Mouse (Mus musculus): ENCODE results near the gene Farp1. TPM values are rescaled to one million over a fixed set of nuclear protein-coding genes. Genes with fewer than 3 reads are reported as not detected.

Farp1 gene
- polyA plus RNA-seq, 1 experiment from 2014 or later, result 22.5 TPM

DNA sequence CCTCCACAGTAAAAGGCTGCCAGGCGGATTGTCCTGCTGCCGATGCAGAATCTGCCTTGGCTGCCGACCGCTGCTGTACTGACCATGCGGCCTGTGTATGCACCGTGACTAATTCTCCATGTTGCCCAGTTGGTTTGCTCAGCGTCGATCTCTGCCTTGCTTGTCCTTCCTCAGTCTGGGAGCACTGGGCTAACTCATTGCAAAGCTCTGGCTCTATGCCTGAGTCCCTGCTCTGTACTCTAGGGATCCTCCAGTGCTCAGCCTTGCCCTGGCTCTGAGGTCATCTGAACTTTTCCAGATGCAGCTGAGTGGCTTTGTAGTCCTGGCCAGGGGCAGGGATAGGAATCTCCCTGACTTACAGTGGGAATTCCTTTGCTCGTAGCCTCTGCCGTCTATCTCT lies 24.3 kb downstream of the Farp1 start:
- no peaks in the 10 kb centered on the region for H3K27me3 ChIP-seq
- no peak overlapping the region for H3K4me2 ChIP-seq (replicated peaks)
- H3K4me1 ChIP-seq (replicated peaks), result peaks cover 55% of the 10 kb centered on the region
- no peak overlapping the region for H3K4me3 ChIP-seq (replicated peaks)
- H3K27ac ChIP-seq, result no peak overlapping the region
- no peak for ATAC-seq
- no peak overlapping the region for H3K9ac ChIP-seq (replicated peaks)
- no peaks in the 10 kb centered on the region for H3K9me3 ChIP-seq
- no peaks in the 10 kb centered on the region for H3K36me3 ChIP-seq
- WGBS, result 23% methylated on average over 10 of the region's 10 CpGs

GRCm38 (mm10) chr14:121060484-121060883 lies 25.5 kb downstream of the Farp1 start:
- Histone ChIP-seq H3K27me3 (no peaks in the 10 kb centered on the region), H3K9ac (replicated peaks) (no peak overlapping the region), H3K4me1 (replicated peaks) (peaks cover 55% of the 10 kb centered on the region), H3K9me3 (no peaks in the 10 kb centered on the region), H3K4me3 (replicated peaks) (no peak overlapping the region), H3K36me3 (peaks cover under 1% of the 10 kb centered on the region; the same call in 1 of the 2 replicates), H3K27ac (no peak overlapping the region), H3K4me2 (replicated peaks) (no peak overlapping the region)
- no peak for ATAC-seq
- WGBS, result 60% methylated on average over 11 of the region's 11 CpGs

GRCm38 (mm10) chr14:121061686-121062085 lies 26.7 kb downstream of the Farp1 start:
- H3K9ac ChIP-seq (replicated peaks), result peak overlapping the region; percentile 1; the same call in 1 of the 2 replicates
- 65% methylated on average over 4 of the region's 4 CpGs for WGBS
- peaks cover 7% of the 10 kb centered on the region for H3K36me3 ChIP-seq
- H3K27me3 ChIP-seq, result no peaks in the 10 kb centered on the region
- H3K4me2 ChIP-seq (replicated peaks), result no peak overlapping the region
- peaks cover 53% of the 10 kb centered on the region for H3K4me1 ChIP-seq (replicated peaks)
- H3K9me3 ChIP-seq, result 0 out of 2 replicates have a peak, but pooled peaks cover 4% of the 10 kb centered on the region
- peak overlapping the region; percentile 69 for H3K27ac ChIP-seq
- H3K4me3 ChIP-seq (replicated peaks), result no peak overlapping the region
- no peak for ATAC-seq

DNA sequence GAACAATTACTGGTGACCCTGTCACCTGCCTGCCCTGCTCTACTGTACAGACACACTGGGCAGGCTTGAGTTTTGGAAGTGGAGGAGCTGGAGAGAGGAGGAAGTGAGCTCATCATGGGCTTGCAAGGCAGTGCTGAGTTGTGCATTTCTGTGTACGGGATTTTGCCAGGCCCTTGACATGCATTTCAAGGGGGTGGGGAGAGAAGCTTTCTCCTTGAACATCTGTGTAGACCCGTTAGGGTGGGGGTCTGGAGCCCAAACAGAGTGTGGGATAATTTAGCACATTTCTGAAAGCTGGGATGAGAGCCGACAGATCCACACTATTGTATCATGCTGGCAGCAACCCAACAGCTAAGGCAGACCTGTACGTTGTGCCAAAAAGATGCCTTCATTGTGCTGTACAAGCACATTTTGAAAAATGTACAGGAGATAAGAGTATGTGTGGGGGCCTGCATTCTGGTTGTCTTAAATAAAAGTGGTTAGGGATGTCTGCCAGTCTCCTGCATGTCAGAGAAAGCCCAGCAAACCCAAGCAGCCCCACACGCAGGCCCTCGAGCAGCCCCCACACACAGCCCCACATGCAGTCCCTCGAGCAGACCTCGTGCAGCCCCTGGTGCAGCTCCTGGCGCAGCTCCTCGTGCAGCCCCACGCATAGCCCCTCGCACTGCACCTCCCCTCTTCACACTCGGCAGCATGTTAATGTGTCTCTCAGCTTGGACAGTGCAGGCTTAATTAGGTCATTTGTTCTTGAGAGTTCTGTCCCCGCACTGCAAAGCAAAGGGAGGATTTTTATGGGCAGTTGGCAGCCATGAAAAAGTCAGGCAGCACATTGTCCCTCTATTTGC lies 27.5 kb downstream of the Farp1 start:
- WGBS, result 14% methylated on average over 14 of the region's 14 CpGs
- Histone ChIP-seq H3K27me3 (no peaks in the 10 kb centered on the region), H3K9ac (replicated peaks) (peak overlapping the region; percentile 40), H3K4me1 (replicated peaks) (peaks cover 53% of the 10 kb centered on the region), H3K36me3 (peaks cover 7% of the 10 kb centered on the region), H3K4me2 (replicated peaks) (peak overlapping the region; percentile 15; the same call in 1 of the 2 replicates), H3K4me3 (replicated peaks) (no peak overlapping the region), H3K27ac (peak overlapping the region; percentile 69), H3K9me3 (0 out of 2 replicates have a peak, but pooled peaks cover 4% of the 10 kb centered on the region)
- ATAC-seq, result peak; percentile 92

DNA sequence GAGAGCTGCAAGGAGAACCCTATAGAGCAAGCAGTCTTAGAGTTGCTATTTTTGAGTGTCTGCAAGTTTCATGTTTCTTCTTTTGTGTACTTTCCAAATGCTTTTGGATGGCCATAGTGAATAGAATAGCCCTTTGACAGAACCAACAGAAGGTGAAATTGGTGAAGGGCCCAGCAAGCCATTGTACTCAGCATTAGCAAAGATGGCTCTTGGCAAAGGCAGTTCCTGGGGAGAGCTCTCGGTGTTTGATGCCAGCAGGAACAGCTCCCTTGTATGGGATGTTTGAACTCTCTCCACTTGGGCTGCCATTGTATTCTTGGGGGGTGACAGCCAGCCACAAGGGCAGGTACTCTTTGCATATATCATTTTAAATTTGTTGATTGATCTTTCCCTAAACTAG lies 29.7 kb downstream of the Farp1 start:
- Histone ChIP-seq H3K4me3 (replicated peaks) (no peak overlapping the region), H3K27ac (no peak overlapping the region), H3K27me3 (no peaks in the 10 kb centered on the region), H3K9ac (replicated peaks) (no peak overlapping the region), H3K4me1 (replicated peaks) (peaks cover 43% of the 10 kb centered on the region), H3K4me2 (replicated peaks) (no peak overlapping the region), H3K9me3 (0 out of 2 replicates have a peak, but pooled peaks cover 4% of the 10 kb centered on the region), H3K36me3 (peaks cover 7% of the 10 kb centered on the region)
- ATAC-seq, result no peak
- 70% methylated on average over 1 of the region's 1 CpGs for WGBS

GRCm38 (mm10) chr14:121073093-121073866 lies 38.3 kb downstream of the Farp1 start:
- Histone ChIP-seq H3K9me3 (no peaks in the 10 kb centered on the region), H3K27ac (no peak overlapping the region)

GRCm38 (mm10) chr14:121074197-121074734 lies 39.3 kb downstream of the Farp1 start:
- no peaks in the 10 kb centered on the region for H3K4me1 ChIP-seq (replicated peaks)
- no peak overlapping the region for H3K27ac ChIP-seq
- peaks cover 9% of the 10 kb centered on the region for H3K36me3 ChIP-seq
- no peaks in the 10 kb centered on the region for H3K27me3 ChIP-seq
- no peak for ATAC-seq
- WGBS, result 86% methylated on average over 2 of the region's 2 CpGs
- no peak overlapping the region for H3K9ac ChIP-seq (replicated peaks)
- H3K9me3 ChIP-seq, result no peaks in the 10 kb centered on the region
- no peak overlapping the region for H3K4me3 ChIP-seq (replicated peaks)
- no peak overlapping the region for H3K4me2 ChIP-seq (replicated peaks)

More at GRCm38 (mm10) chr14:121073093-121073866, 38.3 kb downstream of the Farp1 start:
- Histone ChIP-seq H3K9ac (replicated peaks) (no peak overlapping the region), H3K27me3 (no peaks in the 10 kb centered on the region), H3K4me3 (replicated peaks) (no peak overlapping the region), H3K4me1 (replicated peaks) (no peaks in the 10 kb centered on the region), H3K36me3 (peaks cover 5% of the 10 kb centered on the region; the same call in 1 of the 2 replicates), H3K4me2 (replicated peaks) (no peak overlapping the region)
- 99% methylated on average over 5 of the region's 5 CpGs for WGBS
- ATAC-seq, result 0 out of 2 replicates have a peak, but pooled peaks have one; percentile 60

- H3K27ac ChIP-seq, result no peak overlapping the region
- 82% methylated on average over 5 of the region's 5 CpGs for WGBS
- no peak for ATAC-seq
- H3K4me2 ChIP-seq (replicated peaks), result no peak overlapping the region
- no peak overlapping the region for H3K9ac ChIP-seq (replicated peaks)
- no peak overlapping the region for H3K4me3 ChIP-seq (replicated peaks)
- H3K36me3 ChIP-seq, result peaks cover 11% of the 10 kb centered on the region; the same call in 1 of the 2 replicates
- H3K4me1 ChIP-seq (replicated peaks), result peaks cover 8% of the 10 kb centered on the region; the same call in 1 of the 2 replicates
- no peaks in the 10 kb centered on the region for H3K9me3 ChIP-seq
- H3K27me3 ChIP-seq, result no peaks in the 10 kb centered on the region
Observed at GRCm38 (mm10) chr14:121080739-121081138, 45.7 kb downstream of the Farp1 start.

DNA sequence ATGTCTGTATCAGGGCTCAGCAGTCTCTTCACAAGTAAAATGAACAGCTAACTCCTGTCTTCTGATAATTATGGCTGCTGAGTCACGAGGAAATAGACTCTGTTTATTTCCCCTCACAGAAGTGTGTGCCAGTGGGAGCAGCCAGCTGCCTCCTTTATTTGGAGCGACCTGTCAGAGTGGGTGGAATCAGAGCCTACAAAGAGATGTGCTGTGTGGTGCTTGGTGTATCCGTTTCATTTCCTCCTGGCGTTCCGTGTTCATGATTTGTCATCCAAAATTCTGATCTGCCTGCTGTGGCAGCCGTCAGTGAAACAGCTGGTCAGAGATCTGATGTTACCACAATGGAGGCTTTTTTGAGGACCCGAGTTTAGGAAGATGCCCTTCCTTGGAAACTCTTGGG lies 47.3 kb downstream of the Farp1 start:
- 74% methylated on average over 7 of the region's 7 CpGs for WGBS
- H3K4me2 ChIP-seq (replicated peaks), result no peak overlapping the region

GRCm38 (mm10) chr14:121082793-121083192 lies 47.8 kb downstream of the Farp1 start:
- WGBS, result 64% methylated on average over 2 of the region's 2 CpGs
- H3K9ac ChIP-seq (replicated peaks), result no peak overlapping the region
- H3K36me3 ChIP-seq, result peaks cover 11% of the 10 kb centered on the region; the same call in 1 of the 2 replicates
- H3K27me3 ChIP-seq, result no peaks in the 10 kb centered on the region
- H3K4me2 ChIP-seq (replicated peaks), result no peak overlapping the region
- H3K4me1 ChIP-seq (replicated peaks), result peaks cover 8% of the 10 kb centered on the region; the same call in 1 of the 2 replicates
- peak overlapping the region; percentile 72 for H3K27ac ChIP-seq
- H3K4me3 ChIP-seq (replicated peaks), result no peak overlapping the region
- no peaks in the 10 kb centered on the region for H3K9me3 ChIP-seq
- ATAC-seq, result 0 out of 2 replicates have a peak, but pooled peaks have one; percentile 49

More for the DNA sequence above, 47.3 kb downstream of the Farp1 start:
- H3K4me1 ChIP-seq (replicated peaks), result peaks cover 8% of the 10 kb centered on the region; the same call in 1 of the 2 replicates
- no peak overlapping the region for H3K4me3 ChIP-seq (replicated peaks)
- H3K27me3 ChIP-seq, result no peaks in the 10 kb centered on the region
- H3K9me3 ChIP-seq, result no peaks in the 10 kb centered on the region
- ATAC-seq, result no peak
- H3K9ac ChIP-seq (replicated peaks), result no peak overlapping the region
- peaks cover 11% of the 10 kb centered on the region; the same call in 1 of the 2 replicates for H3K36me3 ChIP-seq
- peak overlapping the region; percentile 72 for H3K27ac ChIP-seq

GRCm38 (mm10) chr14:121083352-121083751 lies 48.4 kb downstream of the Farp1 start:
- Histone ChIP-seq H3K27ac (no peak overlapping the region), H3K9me3 (no peaks in the 10 kb centered on the region), H3K4me3 (replicated peaks) (no peak overlapping the region), H3K4me2 (replicated peaks) (no peak overlapping the region), H3K27me3 (no peaks in the 10 kb centered on the region), H3K9ac (replicated peaks) (no peak overlapping the region), H3K36me3 (peaks cover 11% of the 10 kb centered on the region; the same call in 1 of the 2 replicates), H3K4me1 (replicated peaks) (peaks cover 8% of the 10 kb centered on the region; the same call in 1 of the 2 replicates)
- 75% methylated on average over 3 of the region's 3 CpGs for WGBS
- no peak for ATAC-seq

Data from midbrain, embryonic 13.5 days (tissue).